Mouse (Mus musculus) heart, adult 2 months (tissue): Measurements from ENCODE around the gene Pde4c.

Experiments used
- CTCF ChIP-seq: fragments of 200-600 bp; IDR thresholded peaks from 2 replicates; pipeline ENCODE4 v1.8.1; 2022; ENCODE audit warnings: antibody characterized with exemption, mild to moderate bottlenecking, moderate library complexity
- POLR2A ChIP-seq: fragments of 200-500 bp; IDR thresholded peaks from 2 replicates; pipeline ENCODE4 v1.6.1; 2011; ENCODE audit warnings: mild to moderate bottlenecking, low read depth, low read length, control low read depth; ENCODE audit not compliant: insufficient read depth

DNA sequence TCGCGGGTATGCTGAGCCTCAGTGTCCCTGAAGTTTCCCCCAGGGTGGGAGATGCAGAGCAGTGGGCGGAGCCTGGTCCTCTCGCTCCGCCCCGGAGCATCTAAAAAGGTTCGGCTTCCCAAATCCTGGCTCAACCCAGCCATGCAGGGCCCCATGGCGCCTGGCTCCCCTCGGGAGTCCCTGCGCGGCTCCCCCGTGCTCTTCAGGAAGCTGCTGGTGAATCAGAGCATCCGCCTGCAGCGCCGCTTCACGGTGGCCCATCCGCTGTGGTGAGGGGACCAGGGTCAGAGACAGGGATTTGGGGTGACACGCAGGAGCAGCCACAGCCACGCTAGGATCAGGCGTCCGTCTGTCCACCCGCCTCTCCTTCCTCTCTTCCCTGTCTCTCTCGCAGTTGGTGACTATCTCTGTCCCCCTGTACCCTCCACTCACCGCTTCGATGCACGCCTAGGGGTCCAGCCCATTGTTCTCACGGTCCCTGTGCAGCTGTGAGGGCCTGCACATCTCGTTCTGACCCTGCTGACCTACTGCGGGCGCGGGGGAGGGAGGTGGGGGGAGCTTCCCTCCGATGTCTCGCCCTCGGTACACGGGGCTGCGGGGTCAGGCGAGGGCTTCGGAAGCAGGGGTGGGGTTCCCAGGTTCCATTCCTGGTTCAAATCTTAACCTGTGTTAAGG is 19.6 kb downstream of the Pde4c start:
- TF ChIP-seq CTCF = no peak
- peak; percentile 71 for TF ChIP-seq POLR2A
